Mouse (Mus musculus) hindbrain, embryonic 11.5 days (tissue): ENCODE results near the gene Tmem63a. TPM values are rescaled to one million over a fixed set of nuclear protein-coding genes. Genes with fewer than 3 reads are reported as not detected.
A peak's percentile ranks its signal among the peaks of the same experiment; 100 is the strongest.
"Not testable (repeated sequence)": the region's sequence is repeated elsewhere in the genome, so short reads cannot be mapped to it uniquely, and the experiment has no call there.

ENCODE experiments used
- ATAC-seq: fragments of 200-750 bp; cut with Nextera tagmentation; 2 replicates; pipeline ENCODE4 v1.8.0; 2017; ENCODE audit warnings: mild to moderate bottlenecking, moderate TSS enrichment, moderate library complexity; ENCODE audit not compliant: low FRiP score
- DNase-seq: peaks from one replicate; pipeline ENCODE4 v3.0.0-alpha.2; 2015; ENCODE audit warnings: low spot score
- H3K27ac ChIP-seq: fragments of 300-500 bp; sonication (generic); 2 replicates; pipeline ENCODE4 v1.5.1; 2014; ENCODE audit warnings: mild to moderate bottlenecking, low read depth, low read length
- H3K27me3 ChIP-seq: fragments of 300-500 bp; sonication (generic); 2 replicates; pipeline ENCODE4 v1.6.1; 2014; ENCODE audit warnings: mild to moderate bottlenecking, low read length, moderate library complexity, mixed read lengths; ENCODE audit not compliant: control insufficient read depth, insufficient read depth
- H3K36me3 ChIP-seq: fragments of 300-500 bp; sonication (generic); 2 replicates; pipeline ENCODE4 v1.6.1; 2014; ENCODE audit warnings: mild to moderate bottlenecking, low read length, moderate library complexity, mixed read lengths; ENCODE audit not compliant: control insufficient read depth, insufficient read depth
- H3K4me1 ChIP-seq: fragments of 300-500 bp; sonication (generic); replicated peaks from 2 replicates; pipeline ENCODE4 v1.6.1; 2014; ENCODE audit warnings: low read length, mixed read lengths; ENCODE audit not compliant: control insufficient read depth, insufficient read depth
- H3K4me2 ChIP-seq: fragments of 300-500 bp; sonication (generic); replicated peaks from 2 replicates; pipeline ENCODE4 v1.6.1; 2014; ENCODE audit warnings: mild to moderate bottlenecking, low read depth, low read length
- H3K4me3 ChIP-seq: fragments of 300-500 bp; sonication (generic); 2 replicates; pipeline ENCODE4 v1.5.1; 2014; ENCODE audit warnings: low read depth, low read length
- H3K9ac ChIP-seq: fragments of 300-500 bp; sonication (generic); 2 replicates; pipeline ENCODE4 v1.6.1; 2014; ENCODE audit warnings: low read depth, low read length
- H3K9me3 ChIP-seq: fragments of 300-500 bp; sonication (generic); 2 replicates; pipeline ENCODE4 v1.6.1; 2016; ENCODE audit warnings: low read length; ENCODE audit not compliant: control insufficient read depth
- WGBS: fragments of 180-500 bp; shearing (Covaris S2); extraction: QIAGEN DNeasy Blood & Tissue Kit; methylation state at CpG from one replicate; pipeline ENCODE4 v1.1.7; 2014; 5-methylcytosine and 5-hydroxymethylcytosine counted together
- polyA plus RNA-seq: library from polyadenylated mRNA; unstranded; fragments of >200 nt; fragmentation: Nextera tagmentation; extraction: Ambion mirVana; gene quantifications from 2 replicates; pipeline ENCODE4 v1.2.1, GENCODE M21; 2014

The Tmem63a gene
- polyA plus RNA-seq, 1 experiment from 2014 or later = 3.0 TPM

DNA sequence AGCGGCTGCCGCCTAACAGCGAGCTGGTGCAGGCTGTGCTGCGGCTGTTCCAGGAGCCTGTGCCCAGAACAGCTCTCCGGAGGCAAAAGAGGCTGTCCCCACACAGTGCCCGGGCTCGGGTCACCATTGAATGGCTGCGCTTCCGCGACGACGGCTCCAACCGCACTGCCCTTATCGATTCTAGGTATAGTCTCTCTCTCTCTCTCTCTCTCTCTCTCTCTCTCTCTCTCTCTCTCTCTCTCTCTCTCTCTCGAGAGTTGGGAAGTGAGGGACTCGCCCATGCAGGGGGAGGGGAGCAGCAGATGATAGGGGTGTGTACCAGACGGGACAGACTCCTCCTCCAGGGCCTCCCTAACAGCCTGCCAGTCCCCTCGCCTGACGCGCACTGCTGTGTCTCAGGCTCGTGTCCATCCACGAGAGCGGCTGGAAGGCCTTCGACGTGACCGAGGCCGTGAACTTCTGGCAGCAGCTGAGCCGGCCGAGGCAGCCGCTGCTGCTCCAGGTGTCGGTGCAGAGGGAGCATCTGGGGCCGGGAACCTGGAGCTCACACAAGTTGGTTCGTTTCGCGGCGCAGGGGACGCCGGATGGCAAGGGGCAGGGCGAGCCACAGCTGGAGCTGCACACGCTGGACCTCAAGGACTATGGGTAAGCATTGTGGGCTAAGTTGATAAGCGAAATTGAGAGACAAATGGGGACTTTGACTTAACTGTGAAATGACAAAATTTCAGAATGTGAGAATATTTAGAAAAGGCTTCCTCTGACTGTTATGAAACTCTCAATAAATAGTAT, 5.3 kb upstream of the Tmem63a start:
- peak overlapping the region; percentile 16; the same call in 1 of the 2 replicates for H3K4me3 ChIP-seq
- ATAC-seq (peak; percentile 75; the same call in 1 of the 2 replicates), DNase-seq (peak; percentile 43)
- not testable (repeated sequence) for H3K36me3 ChIP-seq, H3K9ac ChIP-seq, H3K4me1 ChIP-seq, H3K27ac ChIP-seq, H3K9me3 ChIP-seq
- WGBS = 2% methylated on average over 29 of the region's 41 CpGs
- peak overlapping the region; percentile 36 for H3K4me2 ChIP-seq
- H3K27me3 ChIP-seq = peaks cover 50% of the 10 kb centered on the region

DNA sequence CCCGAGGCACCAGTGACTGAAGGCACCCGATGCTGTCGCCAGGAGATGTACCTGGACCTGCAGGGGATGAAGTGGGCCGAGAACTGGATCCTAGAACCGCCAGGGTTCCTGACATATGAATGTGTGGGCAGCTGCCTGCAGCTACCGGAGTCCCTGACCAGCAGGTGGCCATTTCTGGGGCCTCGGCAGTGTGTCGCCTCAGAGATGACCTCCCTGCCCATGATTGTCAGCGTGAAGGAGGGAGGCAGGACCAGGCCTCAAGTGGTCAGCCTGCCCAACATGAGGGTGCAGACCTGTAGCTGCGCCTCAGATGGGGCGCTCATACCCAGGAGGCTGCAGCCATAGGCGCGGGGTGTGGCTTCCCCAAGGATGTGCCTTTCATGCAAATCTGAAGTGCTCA, 4.5 kb upstream of the Tmem63a start:
- H3K27me3 ChIP-seq = peaks cover 57% of the 10 kb centered on the region
- not testable (repeated sequence) for H3K27ac ChIP-seq, H3K4me1 ChIP-seq, DNase-seq, H3K9ac ChIP-seq, H3K4me3 ChIP-seq, H3K9me3 ChIP-seq, ATAC-seq, H3K36me3 ChIP-seq, H3K4me2 ChIP-seq
- 10% methylated on average over 13 of the region's 13 CpGs for WGBS

DNA sequence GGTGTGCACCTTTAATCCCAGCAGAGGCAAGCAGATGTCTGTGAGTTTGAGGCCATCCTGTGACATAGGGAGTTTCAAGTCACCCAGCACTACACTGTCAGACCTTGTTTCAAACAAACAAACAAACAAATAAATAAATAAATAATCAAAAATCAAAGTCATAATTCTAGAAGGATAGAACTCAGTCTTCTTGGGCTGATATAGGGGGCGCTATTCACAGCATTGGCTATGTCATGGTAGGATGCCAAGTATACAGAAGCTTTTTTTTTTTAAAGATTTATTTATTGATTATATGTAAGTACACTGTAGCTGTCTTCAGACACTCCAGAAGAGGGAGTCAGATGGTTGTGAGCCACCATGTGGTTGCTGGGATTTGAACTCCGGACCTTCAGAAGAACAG, 3.4 kb upstream of the Tmem63a start:
- WGBS = 81% methylated on average over 2 of the region's 2 CpGs
- not testable (repeated sequence) for H3K4me2 ChIP-seq, H3K9me3 ChIP-seq, H3K9ac ChIP-seq, DNase-seq, H3K36me3 ChIP-seq, H3K4me1 ChIP-seq, ATAC-seq, H3K27ac ChIP-seq, H3K4me3 ChIP-seq
- peaks cover 63% of the 10 kb centered on the region for H3K27me3 ChIP-seq

DNA sequence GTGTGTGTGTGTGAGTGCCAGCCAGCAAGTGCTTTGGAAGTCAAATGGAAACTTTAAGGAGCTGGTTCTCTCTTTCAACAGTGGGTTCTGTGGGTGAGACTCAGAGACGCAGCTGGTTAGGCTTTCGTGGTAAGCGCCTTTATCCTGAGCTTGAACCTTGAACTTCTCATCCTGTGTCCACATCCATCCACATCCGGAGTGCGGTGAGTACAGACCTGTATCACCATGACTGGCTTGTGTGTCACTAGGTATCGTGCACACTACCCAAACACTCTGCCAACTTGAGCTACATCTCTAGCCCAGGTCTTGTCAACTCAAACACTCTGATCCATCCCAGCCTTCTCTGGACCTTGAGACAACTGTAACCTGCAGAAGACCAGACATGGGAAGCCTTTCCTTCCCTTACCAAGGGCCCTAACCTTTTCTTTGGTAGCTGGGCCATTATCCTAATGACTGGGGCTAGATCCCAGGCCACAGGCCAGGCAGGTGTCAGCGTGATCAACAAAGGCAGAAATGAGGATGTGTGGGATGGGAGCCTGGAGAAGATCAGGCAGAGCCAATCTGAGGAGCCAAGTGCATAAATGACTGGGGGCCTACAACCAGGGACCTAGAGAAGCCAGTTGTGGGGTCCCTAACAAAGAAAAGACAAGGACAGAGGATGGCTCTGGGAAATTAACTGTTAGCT, 1.2 kb upstream of the Tmem63a start:
- no peak overlapping the region for H3K4me3 ChIP-seq
- no peak overlapping the region for H3K9ac ChIP-seq
- peaks cover 48% of the 10 kb centered on the region for H3K27me3 ChIP-seq
- no peaks in the 10 kb centered on the region for H3K9me3 ChIP-seq
- 0 out of 2 replicates have a peak, but pooled peaks cover 4% of the 10 kb centered on the region for H3K4me1 ChIP-seq
- no peak for ATAC-seq
- no peaks in the 10 kb centered on the region for H3K36me3 ChIP-seq
- H3K27ac ChIP-seq = no peak overlapping the region
- peak; percentile 5 for DNase-seq
- 85% methylated on average over 7 of the region's 7 CpGs for WGBS
- H3K4me2 ChIP-seq = no peak overlapping the region

DNA sequence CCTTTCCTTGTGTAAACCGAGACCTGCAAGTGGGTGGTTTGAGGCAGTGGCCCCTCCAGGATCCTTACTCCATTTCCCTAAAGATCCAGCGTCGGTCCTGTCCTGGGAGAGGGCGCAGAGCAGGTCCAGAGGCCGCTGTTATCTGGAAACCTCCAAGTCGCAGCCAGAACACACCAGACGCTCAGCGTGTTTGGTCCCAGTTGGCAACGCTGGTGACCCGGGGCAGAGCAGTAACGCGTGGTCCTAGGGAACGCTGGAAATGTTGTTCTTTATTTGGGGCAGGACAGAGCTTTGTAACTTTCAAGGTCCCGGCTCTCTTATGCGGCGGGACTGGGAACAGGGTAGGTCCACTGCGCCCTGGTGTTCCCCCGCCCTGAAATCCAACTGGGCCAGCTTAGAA, 418 bp upstream of the Tmem63a start:
- peak; percentile 51 for DNase-seq
- Histone ChIP-seq H3K4me1 (0 out of 2 replicates have a peak, but pooled peaks cover 4% of the 10 kb centered on the region), H3K27me3 (peaks cover 42% of the 10 kb centered on the region)

DNA sequence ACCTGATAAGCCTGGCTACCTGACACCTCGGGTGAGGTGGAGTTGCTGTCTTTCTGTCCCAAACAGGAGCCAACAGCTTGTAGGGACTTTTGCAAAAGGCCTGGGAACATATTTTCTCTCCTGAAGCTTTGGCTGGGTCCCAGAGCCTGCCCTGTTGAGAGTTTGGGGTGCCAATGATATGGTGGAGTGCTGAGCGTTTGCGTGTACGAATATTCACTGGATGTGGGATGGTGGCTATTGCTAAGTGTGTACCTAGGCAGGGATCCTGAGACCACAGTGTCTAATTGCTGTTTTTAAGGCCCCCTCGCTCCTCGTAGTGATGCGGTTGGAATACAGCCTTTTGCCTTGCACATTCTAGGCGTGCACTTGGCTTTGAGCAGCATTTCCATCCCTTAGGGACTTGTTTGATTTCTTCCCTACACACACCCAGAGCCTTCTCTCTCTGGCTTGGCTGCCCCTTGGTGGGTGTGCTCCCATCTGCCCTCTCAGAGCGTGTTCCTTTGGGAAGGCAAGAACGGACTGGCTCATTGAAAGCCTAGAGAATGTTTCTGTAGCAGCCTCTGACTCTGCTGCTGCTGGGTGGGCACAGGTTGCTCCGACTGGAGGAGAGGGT, 994 bp downstream of the Tmem63a start:
- Histone ChIP-seq H3K9ac (no peak overlapping the region; the same call in 1 of the 2 replicates), H3K9me3 (no peaks in the 10 kb centered on the region), H3K36me3 (no peaks in the 10 kb centered on the region), H3K4me1 (0 out of 2 replicates have a peak, but pooled peaks cover 4% of the 10 kb centered on the region), H3K27ac (no peak overlapping the region), H3K27me3 (peaks cover 33% of the 10 kb centered on the region), H3K4me2 (peak overlapping the region; percentile 84), H3K4me3 (peak overlapping the region; percentile 56; the same call in 1 of the 2 replicates)
- 40% methylated on average over 11 of the region's 11 CpGs for WGBS
- DNase-seq (no peak), ATAC-seq (no peak)

More for the DNA sequence above, 418 bp upstream of the Tmem63a start:
- H3K9ac ChIP-seq = peak overlapping the region; percentile 60
- H3K4me3 ChIP-seq = peak overlapping the region; percentile 56
- no peak overlapping the region for H3K27ac ChIP-seq
- peak; percentile 18; the same call in 1 of the 2 replicates for ATAC-seq
- no peaks in the 10 kb centered on the region for H3K9me3 ChIP-seq
- peak overlapping the region; percentile 84 for H3K4me2 ChIP-seq
- 3% methylated on average over 18 of the region's 18 CpGs for WGBS
- no peaks in the 10 kb centered on the region for H3K36me3 ChIP-seq

DNA sequence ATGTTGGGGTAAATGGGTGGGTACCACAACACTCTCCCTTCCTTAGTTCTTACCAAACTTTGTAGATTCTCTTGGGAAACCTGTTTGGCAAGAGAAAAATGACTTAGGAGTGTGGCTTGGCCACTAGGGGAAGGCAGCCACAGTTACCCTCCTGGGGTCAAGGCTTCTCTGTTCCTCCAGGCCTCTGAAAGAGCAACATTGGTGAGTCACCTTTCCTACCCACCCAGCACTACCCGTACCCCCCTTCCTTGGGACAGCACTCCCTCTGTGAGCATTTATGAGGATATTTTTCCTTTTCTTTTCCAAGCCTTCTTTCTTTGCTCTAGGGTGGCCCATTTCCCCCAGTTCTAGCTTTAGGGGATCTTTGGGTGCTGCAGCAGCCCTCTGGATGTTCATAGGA, 1.8 kb downstream of the Tmem63a start:
- Histone ChIP-seq H3K4me1 (0 out of 2 replicates have a peak, but pooled peaks cover 4% of the 10 kb centered on the region), H3K4me2 (no peak overlapping the region), H3K4me3 (no peak overlapping the region), H3K9me3 (no peaks in the 10 kb centered on the region), H3K27me3 (peaks cover 33% of the 10 kb centered on the region), H3K27ac (no peak overlapping the region), H3K36me3 (no peaks in the 10 kb centered on the region), H3K9ac (no peak overlapping the region)
- DNase-seq = no peak
- ATAC-seq = no peak
- 83% methylated on average over 1 of the region's 1 CpGs for WGBS

DNA sequence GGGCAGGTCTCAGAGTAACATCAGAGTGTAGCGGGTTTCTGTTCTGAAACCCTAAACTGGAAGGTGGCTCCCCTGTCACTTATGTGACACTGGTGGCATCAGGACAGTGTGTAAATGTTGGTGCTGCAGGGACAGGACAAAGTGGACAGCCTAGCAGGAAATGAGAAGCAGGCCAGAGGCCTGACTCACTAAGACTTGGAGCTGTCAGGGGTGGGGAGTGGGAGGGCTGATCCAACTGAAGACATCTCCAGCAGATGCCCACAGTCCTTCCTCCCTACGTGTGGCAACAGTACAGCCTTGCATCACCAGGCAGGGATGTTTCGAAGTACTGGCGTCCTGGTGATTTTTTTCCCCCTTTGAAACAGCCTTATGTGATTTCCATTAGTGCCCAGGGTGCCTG, 2.4 kb downstream of the Tmem63a start:
- H3K27ac ChIP-seq = no peak overlapping the region
- H3K9me3 ChIP-seq = no peaks in the 10 kb centered on the region
- no peak for DNase-seq
- peaks cover 33% of the 10 kb centered on the region for H3K27me3 ChIP-seq
- no peak overlapping the region for H3K4me2 ChIP-seq
- ATAC-seq = no peak
- no peak overlapping the region for H3K9ac ChIP-seq
- WGBS = 64% methylated on average over 4 of the region's 4 CpGs
- H3K4me3 ChIP-seq = no peak overlapping the region
- H3K36me3 ChIP-seq = no peaks in the 10 kb centered on the region
- 0 out of 2 replicates have a peak, but pooled peaks cover 4% of the 10 kb centered on the region for H3K4me1 ChIP-seq
